Mouse (Mus musculus) kidney, postnatal 14 days (tissue): Measurements from ENCODE around the gene Ipo5.

Experiments
- DNase-seq: peaks from one replicate; pipeline ENCODE4 v3.0.0; 2022; ENCODE audit warnings: mixed read lengths

Gene Ipo5

GRCm38 (mm10) chr14:120924044-120924443 lies 13.0 kb downstream of the Ipo5 start:
- no peak for DNase-seq

GRCm38 (mm10) chr14:120925731-120926585 lies 14.9 kb downstream of the Ipo5 start:
- no peak for DNase-seq

GRCm38 (mm10) chr14:120931236-120931635 lies 20.2 kb downstream of the Ipo5 start:
- DNase-seq: peak; percentile 10

GRCm38 (mm10) chr14:120933624-120934023 lies 22.6 kb downstream of the Ipo5 start:
- no peak for DNase-seq

- no peak for DNase-seq
These were observed 26.1 kb downstream of the Ipo5 start for GRCm38 (mm10) chr14:120937102-120937501.

- no peak for DNase-seq
These were observed 31.8 kb downstream of the Ipo5 start for GRCm38 (mm10) chr14:120942803-120943202.

- no peak for DNase-seq
These were observed 34.1 kb downstream of the Ipo5 start for GRCm38 (mm10) chr14:120945146-120945545.

GRCm38 (mm10) chr14:120947104-120947503 lies 36.1 kb downstream of the Ipo5 start:
- no peak for DNase-seq

- no peak for DNase-seq
These were observed 38.0 kb downstream of the Ipo5 start for GRCm38 (mm10) chr14:120949002-120949401.

- no peak for DNase-seq
These were observed 39.0 kb downstream of the Ipo5 start for GRCm38 (mm10) chr14:120950068-120950467.

GRCm38 (mm10) chr14:120952434-120952833 lies 41.4 kb downstream of the Ipo5 start:
- DNase-seq: no peak

GRCm38 (mm10) chr14:120960551-120960950 lies 49.5 kb downstream of the Ipo5 start:
- no peak for DNase-seq

- DNase-seq: no peak
These were observed 50.0 kb downstream of the Ipo5 start for GRCm38 (mm10) chr14:120960991-120961390.

- DNase-seq: no peak
These were observed 56.0 kb downstream of the Ipo5 start for GRCm38 (mm10) chr14:120967072-120967471.

GRCm38 (mm10) chr14:120968723-120969122 lies 57.7 kb downstream of the Ipo5 start:
- no peak for DNase-seq

GRCm38 (mm10) chr14:120969673-120970072 lies 58.6 kb downstream of the Ipo5 start:
- DNase-seq: no peak

GRCm38 (mm10) chr14:120970637-120971036 lies 59.6 kb downstream of the Ipo5 start:
- no peak for DNase-seq

GRCm38 (mm10) chr14:120971313-120971712 lies 60.3 kb downstream of the Ipo5 start:
- DNase-seq: no peak

- peak; percentile 66 for DNase-seq
These were observed 68.5 kb downstream of the Ipo5 start for GRCm38 (mm10) chr14:120979559-120979958.

- DNase-seq: no peak
These were observed 78.1 kb downstream of the Ipo5 start for GRCm38 (mm10) chr14:120989126-120989525.
